Mouse (Mus musculus): Measurements from ENCODE around the gene Rhoj.
"Not testable (repeated sequence)": the region's sequence is repeated elsewhere in the genome, so short reads cannot be mapped to it uniquely, and the experiment has no call there.

Gene Rhoj

DNA sequence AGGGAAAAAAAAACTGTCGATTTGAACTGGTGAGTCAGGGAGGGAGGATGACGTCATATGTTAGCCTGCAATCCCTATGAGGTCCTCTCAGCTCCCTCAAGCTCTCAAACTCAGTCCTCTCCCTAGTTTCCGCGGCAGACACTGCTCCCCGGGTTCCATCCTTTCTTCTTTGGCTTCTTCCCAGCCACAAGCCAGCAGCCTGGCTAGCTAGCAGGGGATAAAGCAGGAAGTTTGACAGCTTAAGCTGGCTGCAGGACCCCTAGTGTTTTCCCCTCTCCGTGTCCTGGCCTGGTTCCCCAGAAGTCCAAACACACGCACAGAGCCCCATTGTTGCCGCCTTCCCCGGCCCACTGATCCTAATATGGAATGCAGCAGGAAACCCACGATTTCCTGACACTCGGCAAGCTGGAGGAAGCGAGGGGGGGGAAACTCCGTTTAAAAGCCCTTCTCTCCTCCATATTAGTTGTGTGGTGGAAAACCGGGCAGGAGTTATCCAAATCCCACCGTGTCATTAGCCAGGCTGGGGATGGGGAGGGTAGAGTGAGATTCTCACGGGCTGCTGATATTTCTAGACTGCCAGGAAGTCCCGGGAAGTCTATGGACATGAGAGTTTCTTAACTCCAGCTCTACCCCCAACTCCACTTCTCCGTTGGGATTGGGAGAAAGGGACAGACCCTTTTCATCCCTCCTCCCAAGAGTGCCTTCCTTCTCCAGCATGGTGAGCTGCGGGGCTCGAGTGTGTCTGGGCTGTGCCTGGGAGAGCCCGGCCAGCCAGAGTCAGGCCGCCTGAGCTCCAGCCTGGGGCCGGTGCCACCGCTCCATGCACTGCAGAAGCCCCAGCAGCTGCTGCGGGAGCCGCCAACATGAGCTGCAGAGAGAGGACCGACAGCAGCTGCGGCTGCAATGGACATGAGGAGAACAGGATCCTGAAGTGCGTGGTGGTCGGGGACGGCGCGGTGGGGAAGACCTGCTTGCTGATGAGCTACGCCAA is at the start of gene Rhoj:
Gene Rhoj (plus strand): TSS at position 362 of the 991 bp plus-strand sequence.
- peak; percentile 84 for ATAC-seq (ENCODE audit: low TSS enrichment)

DNA sequence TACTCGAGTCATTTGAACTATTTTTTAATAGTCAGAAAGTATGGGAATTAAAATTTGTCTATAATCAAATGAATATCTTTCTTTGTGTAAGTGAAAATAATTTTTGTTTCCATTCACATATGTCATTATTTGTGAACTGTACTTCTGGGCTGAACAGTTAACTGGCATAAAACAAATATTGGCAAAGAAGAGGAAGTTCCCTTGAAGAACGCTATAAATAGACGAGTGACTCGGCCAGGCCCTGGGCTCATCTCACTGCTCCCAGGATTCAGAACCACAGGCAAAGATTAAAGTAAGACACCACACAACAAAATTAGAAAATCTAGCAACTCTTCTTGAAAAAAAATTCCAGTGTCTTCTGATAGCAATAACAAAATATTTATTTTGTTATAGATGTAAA is 36.4 kb upstream of the Rhoj start:
- ATAC-seq (ENCODE audit: low TSS enrichment): no peak

DNA sequence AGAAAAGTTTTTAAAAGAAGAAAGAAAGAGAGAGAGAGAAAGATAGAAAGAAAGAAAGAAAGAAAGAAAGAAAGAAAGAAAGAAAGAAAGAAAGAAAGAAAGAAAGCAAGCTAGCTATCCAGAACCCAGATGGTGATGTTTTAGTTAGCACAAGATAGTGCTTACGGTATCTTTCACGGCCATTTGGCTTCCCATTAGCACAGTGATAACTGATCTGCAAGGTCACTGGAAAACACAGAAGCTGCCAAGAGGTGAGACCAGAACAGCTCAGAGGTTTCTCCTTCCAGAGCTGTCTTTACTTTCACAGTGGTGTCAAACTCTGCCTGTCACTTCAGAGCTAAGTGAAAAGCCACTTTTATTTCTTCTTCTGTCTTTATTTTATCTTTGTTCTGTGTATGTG is 32.4 kb upstream of the Rhoj start:
- no peak for ATAC-seq (ENCODE audit: low TSS enrichment)

DNA sequence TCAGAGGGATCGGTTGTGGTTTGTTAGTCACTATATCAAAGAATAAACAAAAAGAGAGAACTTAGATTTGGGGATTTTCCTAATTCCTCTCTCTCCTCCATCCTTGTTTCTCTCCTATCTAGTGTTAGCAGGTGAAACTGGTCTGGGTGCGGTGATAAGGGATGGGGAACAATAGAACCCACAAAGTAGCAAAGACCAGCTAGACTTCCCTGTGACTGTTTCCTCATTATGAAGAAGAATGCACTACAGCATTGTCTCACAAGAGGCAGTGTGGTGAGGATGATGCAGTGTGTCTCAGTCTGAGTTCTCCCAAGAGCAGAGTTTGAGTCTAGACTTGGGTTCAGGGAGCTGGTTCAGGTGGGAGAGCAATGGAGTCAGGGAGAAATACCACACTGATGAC is 30.7 kb upstream of the Rhoj start:
- no peak for ATAC-seq (ENCODE audit: low TSS enrichment)

DNA sequence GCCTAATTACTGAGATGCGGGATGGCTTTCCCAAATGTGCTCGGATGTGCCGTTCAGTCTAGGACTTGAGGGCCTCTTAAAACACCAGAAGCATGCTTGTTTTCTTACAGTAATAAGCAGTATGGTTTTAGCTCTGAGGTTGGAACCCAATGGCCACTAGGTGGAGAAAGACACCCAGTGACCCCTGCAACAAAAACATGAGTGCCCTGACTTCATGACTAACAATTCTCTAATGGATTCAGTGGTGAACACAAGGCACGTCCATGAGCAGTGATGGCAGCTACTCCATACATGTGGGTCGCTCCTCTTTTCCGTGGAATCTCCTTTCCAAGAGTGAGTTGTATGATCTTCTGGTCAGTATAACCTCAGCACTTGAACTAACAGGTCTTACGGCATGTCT is 27.6 kb upstream of the Rhoj start:
- no peak for ATAC-seq (ENCODE audit: low TSS enrichment)

DNA sequence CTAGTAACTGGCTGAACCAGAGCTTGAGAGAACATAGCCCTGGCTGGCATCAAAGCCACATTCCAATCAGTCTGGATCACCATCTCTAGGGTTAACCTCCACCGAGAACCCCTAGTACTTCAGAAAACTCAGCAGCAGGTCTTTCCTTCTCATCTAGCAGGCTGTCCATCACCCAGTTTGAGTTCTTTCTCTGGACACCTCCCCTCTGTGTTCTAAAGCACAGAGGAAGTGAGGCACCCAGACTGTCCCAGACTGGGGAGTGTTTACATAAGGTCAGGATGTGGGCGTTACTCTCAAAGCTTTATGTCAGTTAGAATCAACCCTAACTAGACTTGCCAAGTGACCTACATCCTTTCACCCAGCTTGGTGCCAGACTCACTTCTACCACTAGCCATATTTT is 24.9 kb upstream of the Rhoj start:
- ATAC-seq (ENCODE audit: low TSS enrichment): no peak

DNA sequence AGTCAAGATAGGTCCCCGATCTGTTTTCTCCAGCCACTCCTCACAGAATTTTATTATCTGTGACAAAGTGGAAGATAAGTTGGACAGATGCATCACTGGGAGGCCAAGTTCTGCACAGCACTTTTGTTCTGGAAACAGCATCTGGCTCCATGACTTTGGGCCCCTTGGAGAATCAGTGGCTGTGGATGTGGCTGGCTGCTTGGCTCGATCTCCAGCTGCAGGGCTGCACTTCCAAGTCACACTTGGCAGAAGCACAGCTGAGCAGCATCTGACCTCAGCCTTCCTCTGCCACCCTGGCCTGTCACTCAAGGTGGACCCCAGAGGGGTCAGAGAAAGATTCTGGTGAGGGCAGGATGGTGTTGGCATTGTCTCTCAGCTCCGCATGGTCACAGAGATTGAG is 22.0 kb upstream of the Rhoj start:
- no peak for ATAC-seq (ENCODE audit: low TSS enrichment)

DNA sequence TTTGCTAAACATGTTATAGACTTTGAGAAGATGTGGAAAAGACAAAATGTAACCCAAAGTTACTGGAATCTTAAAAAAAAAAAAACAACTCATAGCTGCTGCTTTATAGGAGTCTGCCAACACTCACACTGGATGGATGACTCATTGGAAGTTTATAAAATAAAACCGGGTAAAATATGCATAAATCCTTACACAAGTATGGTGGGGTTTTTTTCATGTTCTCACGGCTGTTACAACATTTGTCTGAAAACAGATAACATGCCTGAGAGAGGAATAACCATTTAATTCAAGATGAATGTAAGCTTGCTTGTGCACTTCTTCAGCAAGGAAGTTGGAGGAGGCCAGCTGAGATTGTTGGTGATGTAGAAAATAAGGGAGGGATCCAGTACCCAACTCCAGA is 17.6 kb upstream of the Rhoj start:
- ATAC-seq (ENCODE audit: low TSS enrichment): peak; percentile 96

DNA sequence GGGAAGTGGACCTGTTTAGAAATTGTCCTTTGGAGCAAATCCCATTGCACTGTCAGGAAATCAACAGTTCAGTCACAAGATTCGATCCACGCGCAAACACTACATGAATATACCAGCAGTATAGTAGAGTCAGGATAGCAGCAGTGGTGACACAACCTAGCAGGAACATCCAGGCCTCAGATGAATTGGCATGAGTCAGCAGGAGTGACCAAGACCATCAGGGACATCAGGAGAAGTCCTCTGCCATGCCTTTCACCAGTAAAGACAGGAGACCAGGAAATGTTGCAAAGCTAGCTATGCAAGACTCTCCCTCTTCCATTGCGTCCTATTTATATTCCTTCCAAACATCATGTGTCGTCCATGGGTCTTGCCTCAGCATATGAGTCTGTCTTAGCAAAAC is 16.6 kb upstream of the Rhoj start:
- no peak for ATAC-seq (ENCODE audit: low TSS enrichment)

DNA sequence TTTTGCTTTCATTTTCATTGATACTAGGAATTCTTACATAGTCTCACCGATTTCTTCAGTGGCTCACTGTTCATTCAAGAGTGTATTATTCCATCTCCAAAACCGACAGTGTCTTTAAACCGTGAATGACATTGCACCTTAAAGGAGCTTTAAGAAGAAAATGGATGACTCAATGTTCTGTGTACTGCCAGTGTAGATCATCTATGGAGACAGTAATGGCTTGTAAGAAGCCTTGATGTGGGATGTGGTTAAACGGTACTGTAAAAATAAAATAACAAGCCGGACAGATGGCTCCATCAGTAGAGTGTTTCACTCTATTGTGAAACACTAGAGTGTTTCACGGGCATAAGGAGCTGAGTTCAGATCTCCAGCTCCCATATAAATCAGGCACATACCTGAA is 15.2 kb upstream of the Rhoj start:
- no peak for ATAC-seq (ENCODE audit: low TSS enrichment)

DNA sequence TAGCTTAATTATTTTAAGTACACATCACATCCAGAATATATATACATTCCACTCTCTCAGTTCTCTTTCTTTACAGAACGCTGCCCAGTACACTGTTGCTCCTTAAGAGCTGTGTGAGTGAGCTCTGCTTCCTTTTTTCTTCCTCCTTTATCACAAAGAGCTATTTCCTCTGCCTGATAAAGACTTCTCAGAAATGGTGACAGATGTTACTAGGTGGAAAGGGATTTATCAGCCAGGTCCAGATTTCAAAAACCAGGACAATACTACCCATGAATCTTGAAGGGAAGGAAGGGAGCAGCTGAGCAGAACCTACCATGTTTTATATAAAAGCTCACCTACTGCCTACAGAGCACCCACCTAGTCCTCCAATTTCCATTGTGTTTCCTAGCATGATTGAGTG is 8.3 kb upstream of the Rhoj start:
- no peak for ATAC-seq (ENCODE audit: low TSS enrichment)

DNA sequence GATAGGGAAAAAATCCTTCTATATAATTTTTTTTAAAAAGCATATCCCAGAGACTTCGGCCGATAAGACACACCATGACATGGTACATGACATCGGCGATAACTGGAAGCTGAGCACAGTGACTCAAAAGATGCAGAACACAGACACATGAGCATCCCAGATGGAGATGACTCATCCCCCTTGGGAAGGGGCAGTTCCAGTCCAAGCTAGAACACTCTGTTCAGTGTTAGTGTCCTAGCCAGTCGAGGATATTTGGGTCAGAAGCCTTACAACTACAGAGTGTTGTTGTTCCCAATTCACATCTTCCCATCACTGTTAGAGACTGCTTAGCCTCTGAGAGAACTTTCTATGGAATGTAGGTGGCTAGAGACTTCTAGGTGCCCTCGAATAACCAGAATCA is 4.0 kb upstream of the Rhoj start:
- peak; percentile 55 for ATAC-seq (ENCODE audit: low TSS enrichment)

DNA sequence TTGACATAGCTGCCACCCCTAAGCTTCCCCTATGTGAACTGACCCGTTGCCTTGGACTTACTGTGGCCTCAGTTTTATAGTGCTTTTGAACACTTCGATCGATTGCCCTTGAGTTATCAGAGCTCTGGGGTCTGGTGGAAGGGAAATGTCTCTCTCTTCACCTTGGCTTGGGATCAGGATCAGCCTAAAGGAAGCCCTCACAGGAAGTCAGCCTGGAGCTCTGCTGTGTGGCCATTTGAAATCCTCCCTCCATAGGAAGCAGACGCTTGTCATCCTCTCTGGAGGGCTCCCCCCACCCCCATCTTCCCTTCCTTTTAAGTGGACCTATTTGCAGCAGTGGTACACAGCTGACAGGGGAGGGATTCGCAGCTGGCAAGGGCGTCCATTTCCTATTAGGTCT is 1.6 kb downstream of the Rhoj start:
- ATAC-seq (ENCODE audit: low TSS enrichment): no peak

DNA sequence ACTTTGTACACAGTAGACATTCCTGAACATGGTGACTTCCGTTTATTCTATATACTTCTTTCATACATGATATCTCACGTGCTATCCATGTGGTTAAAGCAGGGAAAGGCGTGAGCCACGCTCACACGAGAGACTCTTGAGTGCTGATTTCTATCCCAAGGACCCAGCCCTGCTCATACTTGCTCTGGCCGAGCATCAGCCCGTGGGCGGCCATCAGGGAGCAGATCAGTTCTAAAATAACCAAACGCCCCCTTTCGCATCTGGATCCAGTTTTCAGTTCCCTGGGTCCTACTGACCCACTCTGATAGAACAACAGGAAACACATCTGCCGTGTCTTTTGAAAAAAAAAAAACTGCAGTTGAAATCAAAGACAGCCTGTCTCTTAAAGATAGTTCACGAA is 2.6 kb downstream of the Rhoj start:
- ATAC-seq (ENCODE audit: low TSS enrichment): no peak

DNA sequence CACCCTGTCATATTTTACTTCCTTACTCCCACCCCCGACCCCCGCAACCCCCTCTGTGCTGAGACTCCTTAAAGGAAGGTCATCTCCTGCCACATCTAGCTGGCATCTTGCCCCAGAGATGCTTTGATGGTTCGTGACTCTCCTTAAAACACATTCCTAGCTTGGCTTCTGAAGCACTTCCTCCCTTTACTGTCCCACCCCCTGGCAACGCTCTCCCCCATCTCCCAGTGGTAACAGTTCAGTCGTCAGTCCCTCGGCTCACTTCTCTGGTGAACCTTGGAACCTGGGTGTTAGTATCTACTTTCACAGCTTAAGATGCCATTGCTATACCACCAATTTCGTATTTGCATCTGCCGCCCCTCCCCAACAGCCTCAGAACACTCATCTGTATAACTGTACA is 3.8 kb downstream of the Rhoj start:
- ATAC-seq (ENCODE audit: low TSS enrichment): no peak

DNA sequence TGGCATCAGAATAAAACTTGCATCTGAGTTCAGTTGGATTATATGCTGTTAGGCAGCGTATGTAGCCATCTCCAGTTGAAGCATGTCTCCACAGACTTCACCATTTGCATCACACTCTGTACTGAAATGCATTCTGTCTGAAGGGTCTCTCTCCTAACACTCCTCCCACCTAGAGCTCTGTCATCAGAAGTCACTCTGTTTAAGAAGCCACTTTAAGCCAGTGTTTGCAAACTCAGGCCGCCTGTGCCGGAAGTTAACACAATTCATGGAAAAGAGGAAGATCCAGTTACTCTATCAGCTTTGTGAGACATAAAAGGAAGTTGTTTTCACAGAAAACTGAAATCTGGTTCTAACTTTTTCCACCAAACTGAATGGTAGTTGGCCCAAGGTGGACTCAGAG is 5.9 kb downstream of the Rhoj start:
- no peak for ATAC-seq (ENCODE audit: low TSS enrichment)

DNA sequence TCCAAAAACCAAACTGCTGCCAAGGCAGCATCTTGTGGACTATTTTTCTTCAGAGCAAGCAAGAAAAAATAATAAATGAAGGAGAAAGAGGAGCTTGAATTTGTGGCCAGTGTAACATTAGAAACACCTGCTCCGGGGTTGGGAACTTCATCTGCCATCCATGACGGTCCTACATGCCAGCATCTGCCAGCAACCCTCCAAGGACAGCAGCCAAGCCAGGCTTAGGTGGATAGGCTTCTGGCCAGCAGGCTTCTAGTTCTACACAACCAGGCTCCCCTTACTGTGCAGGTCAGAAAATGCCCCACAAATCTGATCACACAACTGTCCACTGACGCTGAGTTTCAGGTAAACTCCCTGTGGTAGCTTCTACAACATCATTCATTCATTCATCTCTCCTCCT is 7.7 kb downstream of the Rhoj start:
- no peak for ATAC-seq (ENCODE audit: low TSS enrichment)

DNA sequence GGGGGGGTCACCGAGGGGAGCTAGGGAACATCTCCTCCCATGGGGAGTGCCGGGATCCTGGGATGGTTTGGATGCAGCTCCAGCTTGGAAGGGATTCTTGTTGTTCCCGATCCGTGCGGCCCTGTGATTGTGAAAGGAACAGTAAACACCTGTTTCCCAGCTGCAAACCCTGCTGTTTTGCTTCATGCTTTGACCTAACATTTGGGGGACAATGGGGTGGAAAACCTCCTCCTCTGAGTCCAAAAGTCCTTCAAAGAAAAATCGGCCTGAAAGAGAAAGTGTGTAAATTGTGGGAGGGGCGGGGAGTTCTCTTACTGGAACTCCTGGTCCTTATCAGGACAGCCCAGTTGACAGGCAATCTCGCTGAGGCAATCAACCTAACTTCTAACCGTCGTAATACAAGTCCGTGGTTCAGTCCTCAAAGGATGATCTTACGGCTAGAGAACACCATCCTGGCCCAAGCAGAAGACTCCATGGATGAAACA is 12.4 kb downstream of the Rhoj start:
- no peak for ATAC-seq (ENCODE audit: low TSS enrichment)

DNA sequence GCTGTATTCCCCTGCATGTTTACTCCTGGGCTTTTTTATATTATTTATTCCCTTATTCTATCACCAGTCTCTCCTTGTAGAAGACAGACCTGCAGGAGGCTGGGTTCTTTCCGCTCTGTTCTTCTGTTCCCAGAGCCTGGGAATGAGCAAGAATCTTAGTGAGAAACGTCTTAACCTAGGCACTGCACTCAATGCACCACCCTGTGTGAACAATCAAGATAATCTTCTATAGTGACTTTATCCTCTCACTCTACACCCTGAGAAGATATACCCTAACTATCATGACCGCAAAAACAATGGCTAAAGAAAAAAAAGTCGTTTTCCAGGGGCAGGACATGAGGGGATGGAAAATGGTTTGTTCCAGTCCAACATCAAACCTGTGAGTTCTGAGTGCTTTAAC is 13.1 kb downstream of the Rhoj start:
- no peak for ATAC-seq (ENCODE audit: low TSS enrichment)

DNA sequence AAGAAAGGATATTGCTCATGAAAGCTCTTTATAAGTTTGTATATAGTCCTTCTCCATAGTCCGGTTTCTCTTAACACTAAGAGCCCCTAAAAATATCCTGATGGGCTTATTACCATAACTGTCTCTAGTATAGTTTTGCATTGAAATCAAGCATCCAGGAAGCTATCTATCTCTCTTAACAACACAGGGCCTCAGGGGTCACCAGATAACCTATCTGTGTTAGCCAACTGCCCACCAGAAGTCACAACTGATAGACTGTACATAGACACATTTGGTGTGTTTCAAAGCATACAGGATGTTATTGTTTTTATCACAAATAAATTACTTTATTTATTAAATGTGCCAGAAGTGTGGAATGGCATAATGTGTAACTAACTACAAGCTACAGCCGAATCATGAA is 21.1 kb downstream of the Rhoj start:
- no peak for ATAC-seq (ENCODE audit: low TSS enrichment)

DNA sequence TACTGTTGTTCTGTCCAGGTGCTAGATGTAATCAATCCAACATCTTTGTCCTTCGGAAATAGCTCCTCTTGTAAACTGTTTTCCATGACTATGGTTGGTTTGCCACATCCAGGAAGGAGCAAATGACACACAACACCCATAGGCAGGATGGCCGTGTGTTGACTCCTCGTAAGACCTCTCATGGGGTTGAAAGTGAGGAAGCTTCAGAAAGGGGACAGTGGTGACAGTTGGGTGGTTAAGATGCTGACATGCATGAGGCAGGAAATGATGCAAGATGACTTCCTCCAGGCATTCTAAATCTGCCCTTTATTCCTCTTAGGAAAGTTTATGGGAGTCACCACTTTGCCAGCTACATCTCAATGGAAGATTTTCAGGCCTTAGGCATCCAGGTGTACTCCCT is 31.8 kb downstream of the Rhoj start:
- ATAC-seq (ENCODE audit: low TSS enrichment): no peak

DNA sequence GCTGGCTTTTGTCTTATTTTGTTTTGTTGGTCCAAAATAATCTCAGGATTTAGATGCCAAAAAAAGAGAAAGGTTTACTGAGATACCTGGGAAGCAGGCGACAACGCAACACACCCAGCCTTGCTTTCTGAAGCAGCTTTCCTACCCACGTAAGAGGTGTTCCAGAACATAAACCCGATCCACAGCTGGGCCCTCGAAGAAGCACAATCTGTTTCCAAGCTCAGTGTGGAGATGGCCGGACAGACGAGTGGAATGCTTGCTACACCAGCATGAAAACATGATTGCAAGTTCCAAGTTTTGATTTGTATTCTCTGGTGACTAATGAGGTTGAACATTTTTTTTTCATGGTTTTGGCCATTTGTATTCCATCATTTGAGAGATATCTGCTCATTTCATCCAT is 32.2 kb downstream of the Rhoj start:
- ATAC-seq (ENCODE audit: low TSS enrichment): no peak

DNA sequence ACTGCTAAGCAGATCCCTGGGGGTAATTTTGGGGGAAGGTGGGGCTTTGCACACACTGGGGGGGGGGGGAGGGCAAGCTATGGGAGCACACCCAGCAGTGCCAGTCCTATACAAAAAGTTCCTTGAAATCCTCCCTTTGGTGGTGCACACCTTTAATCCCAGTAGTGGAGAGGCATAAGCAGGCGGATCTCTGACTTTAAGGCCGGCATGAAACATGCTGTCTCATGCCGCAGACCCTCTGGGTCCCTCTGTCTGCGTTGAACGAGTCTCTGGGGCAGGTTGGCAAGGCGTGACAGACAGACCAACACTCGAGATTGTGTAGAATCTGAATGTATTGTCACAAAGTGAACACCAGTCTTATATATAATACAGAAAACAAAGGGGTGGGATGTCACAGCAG is 40.4 kb downstream of the Rhoj start:
- ATAC-seq (ENCODE audit: low TSS enrichment): no peak

DNA sequence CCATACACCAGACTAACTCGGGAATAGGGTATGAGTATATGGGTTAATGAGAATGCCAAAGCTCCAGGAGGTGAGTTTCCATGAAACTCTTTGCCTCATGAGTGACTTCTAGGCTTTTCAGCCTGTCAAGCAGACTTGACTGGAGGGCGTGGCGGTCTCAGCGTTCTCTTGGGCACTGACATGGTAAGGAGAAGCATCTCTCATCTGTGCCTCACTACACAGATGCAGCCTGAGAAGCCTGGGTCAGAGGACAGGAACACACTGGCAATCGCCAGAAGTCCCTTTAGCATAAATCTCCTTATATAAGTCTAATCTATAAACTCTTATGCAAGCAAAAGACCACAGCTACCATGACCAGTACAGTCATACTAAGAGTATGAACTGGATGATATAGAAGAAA is 41.4 kb downstream of the Rhoj start:
- ATAC-seq (ENCODE audit: low TSS enrichment): not testable (repeated sequence)
